Mouse (Mus musculus) cerebellum, adult 2 months (tissue): ENCODE measurements around the gene Igfbp6.

Experiments used
- CTCF ChIP-seq: fragments of 200-500 bp; IDR thresholded peaks from 2 replicates; pipeline ENCODE4 v1.5.1; 2011; ENCODE audit warnings: low read depth, mild to moderate bottlenecking, control low read depth, low read length, moderate library complexity, borderline replicate concordance; ENCODE audit not compliant: insufficient read depth
- POLR2A ChIP-seq: fragments of 200-500 bp; IDR thresholded peaks from 2 replicates; pipeline ENCODE4 v1.6.1; 2011; ENCODE audit warnings: low read length, control low read depth, borderline replicate concordance; ENCODE audit not compliant: insufficient read depth

- TF ChIP-seq POLR2A (no peak), CTCF (no peak)
Measured at GRCm38 (mm10) chr15:102133314-102133713, 10.8 kb upstream of the Igfbp6 start.
